Mouse (Mus musculus): Measurements from ENCODE around the gene Npy. TPM values are rescaled to one million over a fixed set of nuclear protein-coding genes. Genes with fewer than 3 reads are reported as not detected.

Gene Npy
- not detected in 4 replicates for total RNA-seq (2023; ENCODE audit: inconsistent age)

DNA sequence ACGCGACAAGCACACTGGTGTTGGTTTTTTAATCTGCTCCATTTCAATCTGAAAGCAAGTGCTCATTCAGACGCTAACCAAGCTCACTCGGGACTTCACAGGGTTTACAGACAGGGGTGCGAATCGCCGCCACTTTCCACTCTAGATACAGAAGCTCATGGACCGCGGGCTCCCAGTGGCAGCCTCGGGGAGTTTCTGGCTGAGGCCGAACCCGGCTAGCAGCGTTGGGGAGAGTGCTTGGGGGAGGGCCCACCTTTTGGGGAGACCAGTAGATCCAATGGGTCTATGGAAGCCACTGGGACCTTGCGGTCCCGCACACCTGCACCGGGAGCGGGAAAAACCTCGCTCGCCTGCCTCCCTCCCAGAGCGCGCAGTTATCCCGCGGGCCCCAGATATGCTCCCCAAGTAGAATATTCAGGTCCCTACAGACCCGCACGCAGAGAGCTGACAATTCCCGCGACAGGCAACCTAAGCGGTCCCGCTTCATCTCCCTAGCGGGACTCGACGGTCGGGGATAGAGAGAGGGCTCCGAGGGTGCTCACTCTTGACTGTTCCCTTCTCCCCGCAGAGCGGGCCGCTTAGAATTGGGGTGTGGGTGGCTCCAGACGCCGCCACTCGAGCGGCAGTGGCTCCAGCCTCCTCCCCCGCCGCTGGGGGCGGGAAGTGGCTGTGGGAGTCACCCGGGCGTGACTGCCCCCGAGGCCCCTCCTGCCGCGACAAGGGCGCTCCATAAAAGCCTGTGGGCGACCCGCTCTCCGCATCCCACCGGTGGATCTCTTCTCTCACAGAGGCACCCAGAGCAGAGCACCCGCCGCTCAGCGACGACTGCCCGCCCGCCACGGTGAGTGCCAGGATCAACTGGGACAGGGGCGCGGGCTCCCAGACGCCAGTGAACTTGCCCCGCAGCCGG lies at the start of gene Npy:
Gene Npy (plus strand): TSS at position 750 of the 910 bp plus-strand sequence.

